Mouse (Mus musculus) intestine, postnatal 0 days (tissue): ENCODE measurements around the gene Banf1. TPM values are rescaled to one million over a fixed set of nuclear protein-coding genes. Genes with fewer than 3 reads are reported as not detected.
A peak's percentile ranks its signal among the peaks of the same experiment; 100 is the strongest.

ENCODE experiments used
- ATAC-seq: fragments of 200-750 bp; cut with Nextera tagmentation; 2 replicates; pipeline ENCODE4 v1.8.0; 2017; ENCODE audit warnings: mild to moderate bottlenecking, moderate TSS enrichment, moderate library complexity
- H3K27ac ChIP-seq: fragments of 300-500 bp; sonication (generic); 2 replicates; pipeline ENCODE4 v1.5.1; 2014; ENCODE audit warnings: mild to moderate bottlenecking, low read depth, low read length, moderate library complexity
- H3K27me3 ChIP-seq: fragments of 300-500 bp; sonication (generic); replicated peaks from 2 replicates; pipeline ENCODE4 v1.6.1; 2014; ENCODE audit warnings: low read length, mixed read lengths; ENCODE audit not compliant: control insufficient read depth, insufficient read depth
- H3K36me3 ChIP-seq: fragments of 300-500 bp; sonication (generic); 2 replicates; pipeline ENCODE4 v1.6.1; 2014; ENCODE audit warnings: mild to moderate bottlenecking, moderate library complexity; ENCODE audit not compliant: control insufficient read depth, insufficient read depth
- H3K4me1 ChIP-seq: fragments of 300-500 bp; sonication (generic); replicated peaks from 2 replicates; pipeline ENCODE4 v1.6.1; 2014; ENCODE audit warnings: antibody characterized with exemption, low read length, mixed read lengths; ENCODE audit not compliant: control insufficient read depth, insufficient read depth
- H3K4me2 ChIP-seq: fragments of 300-500 bp; sonication (generic); replicated peaks from 2 replicates; pipeline ENCODE4 v1.6.1; 2014; ENCODE audit warnings: low read depth, mild to moderate bottlenecking, moderate library complexity
- H3K4me3 ChIP-seq: fragments of 300-500 bp; sonication (generic); 2 replicates; pipeline ENCODE4 v1.5.1; 2014; ENCODE audit warnings: low read depth, low read length
- H3K9ac ChIP-seq: fragments of 300-500 bp; sonication (generic); 2 replicates; pipeline ENCODE4 v1.6.1; 2014; ENCODE audit warnings: mild to moderate bottlenecking, low read depth, low read length
- H3K9me3 ChIP-seq: fragments of 300-500 bp; sonication (generic); 2 replicates; pipeline ENCODE4 v1.6.1; 2016; ENCODE audit warnings: mixed run types; ENCODE audit not compliant: control insufficient read depth
- CTCF ChIP-seq: sonication (generic); IDR thresholded peaks from 2 replicates; pipeline ENCODE4 v1.5.1; 2016; ENCODE audit warnings: low read depth, mild to moderate bottlenecking, control low read depth, antibody characterized with exemption, moderate library complexity
- WGBS: fragments of 180-500 bp; shearing (Covaris S2); extraction: QIAGEN DNeasy Blood & Tissue Kit; methylation state at CpG from one replicate; pipeline ENCODE4 v1.1.7; 2014; 5-methylcytosine and 5-hydroxymethylcytosine counted together
- polyA plus RNA-seq: library from polyadenylated mRNA; unstranded; fragments of >200 nt; fragmentation: Nextera tagmentation; extraction: Ambion mirVana; gene quantifications from 2 replicates; pipeline ENCODE4 v1.2.1, GENCODE M21; 2015

The Banf1 gene
- polyA plus RNA-seq, 1 experiment from 2014 or later: 329 TPM

- Histone ChIP-seq H3K4me2 (no peak overlapping the region), H3K27ac (no peak overlapping the region), H3K9me3 (no peaks in the 10 kb centered on the region), H3K4me3 (no peak overlapping the region), H3K27me3 (no peaks in the 10 kb centered on the region), H3K4me1 (no peaks in the 10 kb centered on the region), H3K9ac (no peak overlapping the region), H3K36me3 (no peaks in the 10 kb centered on the region)
- no peak for TF ChIP-seq CTCF
- ATAC-seq: no peak
- WGBS: 70% methylated on average over 4 of the region's 4 CpGs
Observed at GRCm38 (mm10) chr19:5395371-5395770, 28.4 kb upstream of the Banf1 start.

GRCm38 (mm10) chr19:5394168-5394567 lies 27.2 kb upstream of the Banf1 start:
- 40% methylated on average over 10 of the region's 10 CpGs for WGBS
- H3K36me3 ChIP-seq: no peaks in the 10 kb centered on the region
- no peak overlapping the region for H3K4me3 ChIP-seq
- no peak overlapping the region for H3K9ac ChIP-seq
- no peaks in the 10 kb centered on the region for H3K9me3 ChIP-seq
- no peaks in the 10 kb centered on the region for H3K27me3 ChIP-seq
- no peak overlapping the region for H3K27ac ChIP-seq
- peaks cover 8% of the 10 kb centered on the region for H3K4me1 ChIP-seq
- no peak for ATAC-seq
- H3K4me2 ChIP-seq: no peak overlapping the region
- TF ChIP-seq CTCF: no peak

- Histone ChIP-seq H3K4me3 (no peak overlapping the region), H3K9ac (no peak overlapping the region), H3K9me3 (no peaks in the 10 kb centered on the region), H3K27me3 (no peaks in the 10 kb centered on the region), H3K36me3 (no peaks in the 10 kb centered on the region), H3K4me2 (no peak overlapping the region), H3K4me1 (peaks cover 8% of the 10 kb centered on the region), H3K27ac (no peak overlapping the region)
- WGBS: 55% methylated on average over 4 of the region's 4 CpGs
- no peak for TF ChIP-seq CTCF
- no peak for ATAC-seq
Observed at GRCm38 (mm10) chr19:5392892-5393291, 25.9 kb upstream of the Banf1 start.

GRCm38 (mm10) chr19:5390416-5390815 lies 23.4 kb upstream of the Banf1 start:
- H3K4me2 ChIP-seq: peak overlapping the region; percentile 64
- WGBS: 60% methylated on average over 8 of the region's 8 CpGs
- ATAC-seq: no peak
- H3K27ac ChIP-seq: 0 out of 2 replicates have a peak overlapping the region, but pooled peaks have one; percentile 83
- no peaks in the 10 kb centered on the region for H3K9me3 ChIP-seq
- H3K36me3 ChIP-seq: peaks cover 4% of the 10 kb centered on the region; the same call in 1 of the 2 replicates
- peak overlapping the region; percentile 93 for H3K4me3 ChIP-seq
- peaks cover 8% of the 10 kb centered on the region for H3K4me1 ChIP-seq
- no peak for TF ChIP-seq CTCF
- H3K9ac ChIP-seq: peak overlapping the region; percentile 55; the same call in 1 of the 2 replicates
- no peaks in the 10 kb centered on the region for H3K27me3 ChIP-seq

GRCm38 (mm10) chr19:5389647-5390046 lies 22.7 kb upstream of the Banf1 start:
- H3K4me3 ChIP-seq: peak overlapping the region; percentile 93
- peak overlapping the region; percentile 83 for H3K27ac ChIP-seq
- H3K4me2 ChIP-seq: peak overlapping the region; percentile 64
- H3K36me3 ChIP-seq: peaks cover 12% of the 10 kb centered on the region
- TF ChIP-seq CTCF: no peak
- H3K9ac ChIP-seq: peak overlapping the region; percentile 55
- H3K4me1 ChIP-seq: peaks cover 8% of the 10 kb centered on the region
- H3K9me3 ChIP-seq: no peaks in the 10 kb centered on the region
- no peaks in the 10 kb centered on the region for H3K27me3 ChIP-seq
- WGBS: 13% methylated on average over 12 of the region's 12 CpGs
- peak; percentile 29; the same call in 1 of the 2 replicates for ATAC-seq

- ATAC-seq: peak; percentile 91
- peak within 1 kb of the TSS; percentile 88 for H3K27ac ChIP-seq
- peak within 1 kb of the TSS; percentile 64 for H3K4me2 ChIP-seq
- no peaks in the 10 kb centered on the region for H3K9me3 ChIP-seq
- H3K4me3 ChIP-seq: peak within 1 kb of the TSS; percentile 93
- TF ChIP-seq CTCF: no peak
- no peaks in the 10 kb centered on the region for H3K27me3 ChIP-seq
- H3K36me3 ChIP-seq: peaks cover 21% of the 10 kb centered on the region
- H3K9ac ChIP-seq: peak within 1 kb of the TSS; percentile 95
- 1% methylated on average over 43 of the region's 43 CpGs for WGBS
- peaks cover 8% of the 10 kb centered on the region for H3K4me1 ChIP-seq
Observed at GRCm38 (mm10) chr19:5388588-5389242, 21.7 kb upstream of the Banf1 start, which contains the start of gene Sart1. Gene Sart1, minus strand, starts transcription at chr19:5388703.
